Mouse (Mus musculus): ENCODE measurements around the gene Arhgap30.

Gene Arhgap30

DNA sequence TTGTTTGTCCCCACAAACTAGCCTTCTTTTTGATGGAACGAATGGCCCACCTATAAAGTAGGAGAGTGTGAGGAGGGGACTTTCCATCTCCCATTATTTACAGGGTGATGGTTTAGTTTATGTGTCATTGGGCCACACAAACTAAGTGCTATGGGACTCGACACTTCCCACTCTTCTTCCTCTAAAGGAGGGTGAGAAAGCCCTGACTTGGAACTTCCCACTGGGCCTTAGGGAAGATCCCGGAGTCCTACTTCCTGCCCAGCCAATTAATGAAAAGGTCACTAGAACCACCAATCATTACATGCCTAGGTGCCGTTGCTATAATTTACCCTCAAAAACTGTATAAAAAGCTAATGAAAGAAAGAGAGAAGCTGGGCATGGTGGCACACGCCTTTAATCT lies 43.4 kb downstream of the Arhgap30 start:
- DNase-seq (ENCODE audit: inconsistent ontology term) = no peak

DNA sequence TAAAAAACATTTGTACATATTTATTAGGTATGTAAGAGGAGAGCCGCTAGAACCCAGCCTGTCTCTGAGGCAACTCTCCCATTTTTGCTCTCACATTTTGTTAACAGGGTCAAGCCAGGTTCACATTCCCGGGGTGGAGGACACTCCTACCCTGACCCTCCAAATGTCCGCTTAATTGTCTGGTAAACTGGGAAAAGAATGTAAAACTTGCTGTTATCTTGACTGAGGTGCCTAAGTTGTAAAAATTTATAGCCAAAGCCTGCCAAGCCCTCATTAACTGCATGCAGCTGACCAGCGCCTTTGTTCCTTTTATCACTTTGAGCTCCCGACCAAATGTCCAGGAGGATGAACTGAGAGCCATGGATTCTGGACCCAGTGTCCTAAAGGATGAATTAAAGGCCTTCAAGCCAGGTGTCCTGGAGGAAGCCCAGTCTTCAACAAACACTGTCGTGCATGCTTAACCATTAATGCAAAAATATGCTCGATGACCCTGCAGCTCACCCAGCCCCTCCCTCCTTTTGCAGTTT lies 46.6 kb downstream of the Arhgap30 start:
- peak; percentile 89 for DNase-seq (ENCODE audit: inconsistent ontology term)

DNA sequence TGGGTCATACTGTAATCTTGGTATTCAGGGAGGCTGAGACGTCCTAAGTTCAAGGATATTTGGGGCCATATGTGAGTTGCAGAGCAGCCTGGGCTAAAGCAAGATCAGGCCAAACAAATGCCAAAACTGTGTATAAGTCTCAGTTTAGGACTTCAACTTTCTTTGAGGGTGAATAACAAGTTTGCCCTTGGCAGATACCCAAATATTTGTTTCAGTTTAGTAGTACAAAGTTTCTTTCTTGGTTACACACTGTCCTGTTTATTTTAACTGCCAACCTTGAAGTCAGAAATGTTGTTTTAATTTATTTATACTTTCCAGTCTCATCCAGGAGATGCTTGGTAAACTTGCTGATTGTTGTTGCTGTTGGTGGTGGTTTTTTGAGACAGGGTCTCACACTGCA lies 47.2 kb downstream of the Arhgap30 start:
- peak; percentile 25 for DNase-seq (ENCODE audit: inconsistent ontology term)

DNA sequence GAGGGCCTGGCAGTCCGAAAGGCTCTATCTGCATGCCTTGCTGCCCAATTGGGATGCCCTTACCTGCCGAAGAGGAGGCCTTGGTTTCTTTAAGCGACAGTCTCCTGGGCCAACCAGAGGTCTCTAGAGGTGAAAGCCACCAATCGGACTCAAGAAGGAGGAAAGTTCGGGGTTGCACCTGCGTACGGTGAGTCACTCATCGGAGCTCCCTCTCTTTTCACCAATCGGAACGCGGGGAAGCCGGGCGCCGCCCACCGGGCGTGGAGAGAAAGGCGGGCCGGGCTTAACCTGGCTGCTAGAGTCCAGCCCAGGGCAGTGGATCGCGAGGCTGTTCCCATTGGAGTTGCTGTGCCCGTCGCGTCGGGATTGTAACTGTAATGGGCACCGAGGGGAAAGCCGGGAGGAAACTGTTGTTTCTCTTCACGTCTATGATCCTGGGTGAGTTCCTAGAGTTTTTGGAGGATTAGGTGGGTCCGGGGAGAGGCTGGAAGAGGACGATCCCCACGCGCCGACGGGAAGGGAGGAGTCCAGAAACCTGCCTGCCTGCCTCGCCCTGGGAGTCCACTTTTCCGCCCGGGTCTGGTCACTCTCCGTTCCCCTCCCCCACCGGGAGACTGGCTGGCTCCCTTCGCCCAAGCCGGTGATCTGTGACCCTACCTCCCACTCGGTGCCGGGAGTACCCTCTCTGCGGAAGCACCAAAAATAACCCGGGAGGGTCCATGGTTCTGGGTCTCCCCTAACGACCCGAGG lies 48.7 kb downstream of the Arhgap30 start, which contains the start of gene F11r:
TSS of gene F11r (plus strand) at position 272 of the 750 bp plus-strand sequence.
- peak; percentile 97 for DNase-seq (ENCODE audit: inconsistent ontology term)

DNA sequence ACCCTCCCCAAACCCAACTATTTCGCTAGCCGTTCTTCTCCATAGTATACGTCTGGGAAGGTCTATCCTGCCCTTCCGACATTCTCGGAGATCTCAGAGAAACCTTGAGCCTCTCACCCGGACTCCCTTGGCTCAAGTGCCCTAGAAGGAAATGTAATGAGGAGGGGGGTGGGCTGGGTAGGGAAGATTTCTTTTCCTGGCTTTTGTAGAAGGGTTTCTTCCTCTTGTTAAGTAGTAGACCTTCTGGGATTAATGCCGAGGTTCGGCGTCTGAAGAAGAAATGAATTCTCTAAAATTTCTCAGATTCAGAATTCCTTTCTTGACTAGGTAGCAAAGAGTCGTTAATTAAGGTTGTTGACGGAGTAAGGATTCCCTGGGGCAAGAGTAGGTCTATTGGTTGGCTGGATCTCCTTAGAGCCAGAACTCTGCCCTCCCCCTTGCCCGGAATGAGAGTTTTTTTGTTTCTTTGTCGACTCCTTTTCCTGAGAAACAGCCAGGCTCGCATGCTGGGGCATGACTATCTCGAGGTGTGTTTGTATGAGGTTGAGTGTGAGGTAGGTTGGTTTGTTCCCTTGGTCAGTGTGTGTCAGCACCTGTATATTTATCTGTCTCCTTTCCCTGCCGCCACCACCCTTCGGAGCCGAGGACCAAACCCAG lies 49.4 kb downstream of the Arhgap30 start:
- DNase-seq (ENCODE audit: inconsistent ontology term) = peak; percentile 24

DNA sequence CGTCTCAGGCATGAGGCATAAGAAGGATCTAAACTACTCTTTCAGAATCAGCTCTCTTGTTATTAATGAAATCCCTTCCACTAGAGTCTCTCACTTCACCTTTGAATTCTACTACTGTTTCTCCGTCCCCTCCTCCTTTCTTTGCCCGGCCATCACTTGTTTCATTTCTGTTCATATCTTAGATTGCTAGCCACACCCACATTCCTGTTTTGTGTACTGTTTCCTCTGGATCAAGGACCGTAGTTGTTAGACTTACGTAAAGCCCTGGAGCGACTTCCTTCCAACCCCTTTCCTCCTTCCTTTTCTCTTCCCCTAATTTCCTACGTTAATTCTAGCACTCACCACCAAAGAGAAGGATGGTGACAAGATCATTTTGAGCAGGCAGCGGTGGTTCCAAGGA lies 50.3 kb downstream of the Arhgap30 start:
- no peak for DNase-seq (ENCODE audit: inconsistent ontology term)

DNA sequence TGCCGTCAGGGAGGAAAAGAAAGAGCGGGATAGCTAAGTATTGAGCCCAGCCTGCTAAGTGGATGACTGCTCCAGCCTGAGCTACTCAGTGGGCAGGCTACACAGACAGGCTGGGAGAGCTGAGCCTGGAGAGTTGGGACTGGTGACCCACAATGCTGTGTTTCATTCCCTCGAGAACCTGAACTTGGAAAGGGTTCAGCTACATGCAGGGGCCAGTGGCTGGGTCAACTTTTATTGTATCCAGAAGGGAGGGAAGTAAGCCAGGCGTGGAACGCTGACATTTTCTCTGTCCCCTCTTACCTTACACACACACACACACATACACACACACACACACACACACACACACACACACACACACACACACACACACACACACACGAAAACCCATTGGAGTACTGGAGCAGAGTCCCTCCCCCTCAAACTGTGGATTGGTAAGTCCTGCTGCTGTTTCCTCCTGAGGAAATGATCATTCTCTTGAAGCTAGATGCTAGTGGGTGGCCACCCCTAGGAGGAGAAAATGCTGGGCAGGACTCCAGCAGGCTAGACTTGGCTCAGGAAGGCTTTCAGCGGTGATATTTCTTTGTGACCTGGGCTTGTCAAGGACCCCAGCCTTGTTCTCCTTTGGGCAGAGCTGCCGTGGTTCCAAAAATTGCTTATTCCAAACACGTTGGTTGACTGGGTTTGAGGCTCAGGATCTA lies 51.4 kb downstream of the Arhgap30 start:
- DNase-seq (ENCODE audit: inconsistent ontology term) = peak; percentile 52

DNA sequence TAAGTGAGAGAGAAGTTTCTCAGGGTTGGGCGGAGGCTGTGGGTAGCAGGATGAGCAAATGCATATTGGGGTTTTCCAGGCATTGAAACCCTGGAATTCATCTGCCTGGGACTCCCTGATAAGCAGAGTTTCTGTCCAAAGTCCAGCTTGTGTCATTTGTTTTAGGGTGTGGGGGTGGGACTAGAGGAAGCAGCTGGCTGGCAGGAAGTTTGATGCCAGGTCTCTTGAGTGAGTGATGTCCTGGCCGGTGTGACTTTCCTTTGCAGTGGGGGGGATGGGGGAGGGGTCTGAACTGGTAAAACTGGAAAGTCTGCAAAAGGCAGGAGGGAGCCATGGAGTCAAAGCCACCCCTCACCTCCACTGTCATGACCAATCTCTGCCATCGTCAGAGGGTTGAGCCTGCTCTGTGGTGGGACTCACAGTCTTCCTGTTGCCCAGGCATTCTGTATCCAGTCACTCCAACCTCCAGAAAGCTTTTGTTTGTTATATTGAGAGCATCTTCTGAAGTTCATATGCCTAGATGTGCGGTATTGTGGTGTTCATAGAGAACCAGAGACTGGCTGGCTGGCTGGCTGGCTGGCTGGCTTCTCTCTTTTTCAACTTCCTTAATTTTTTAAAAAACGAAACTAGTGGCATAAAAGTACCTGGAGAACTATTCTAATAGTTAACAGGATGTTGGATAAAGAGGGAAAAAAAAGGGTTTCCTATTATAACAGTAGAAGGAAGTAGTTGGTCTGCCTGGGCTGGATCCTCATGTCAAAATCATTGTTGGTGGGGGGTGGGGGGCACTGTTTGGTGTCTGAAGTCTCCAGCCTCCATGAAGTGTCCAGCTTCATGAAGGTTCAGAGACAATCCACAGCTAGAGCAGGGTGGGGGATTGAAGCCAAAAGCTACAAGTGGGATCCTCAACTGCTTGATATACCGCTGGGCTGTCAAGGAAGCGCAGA lies 53.0 kb downstream of the Arhgap30 start:
- DNase-seq (ENCODE audit: inconsistent ontology term) = no peak

DNA sequence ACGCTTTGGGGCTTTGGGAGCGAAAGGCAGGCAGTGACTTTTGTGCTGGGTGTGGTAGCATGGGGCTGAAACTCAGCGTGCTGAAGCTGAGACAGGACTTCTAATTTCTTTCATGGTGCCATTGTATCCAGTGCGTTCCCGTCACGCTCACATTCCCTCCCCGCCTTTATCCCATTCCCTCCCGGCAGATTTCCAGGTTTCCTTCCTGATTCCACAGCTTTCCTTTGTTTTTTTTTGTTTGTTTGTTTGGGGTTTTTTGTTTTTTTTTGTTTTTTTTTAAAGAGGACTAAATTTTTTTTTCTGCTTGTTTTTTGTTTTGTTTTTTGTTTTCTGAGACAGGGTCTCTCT lies 53.6 kb downstream of the Arhgap30 start:
- DNase-seq (ENCODE audit: inconsistent ontology term) = no peak

DNA sequence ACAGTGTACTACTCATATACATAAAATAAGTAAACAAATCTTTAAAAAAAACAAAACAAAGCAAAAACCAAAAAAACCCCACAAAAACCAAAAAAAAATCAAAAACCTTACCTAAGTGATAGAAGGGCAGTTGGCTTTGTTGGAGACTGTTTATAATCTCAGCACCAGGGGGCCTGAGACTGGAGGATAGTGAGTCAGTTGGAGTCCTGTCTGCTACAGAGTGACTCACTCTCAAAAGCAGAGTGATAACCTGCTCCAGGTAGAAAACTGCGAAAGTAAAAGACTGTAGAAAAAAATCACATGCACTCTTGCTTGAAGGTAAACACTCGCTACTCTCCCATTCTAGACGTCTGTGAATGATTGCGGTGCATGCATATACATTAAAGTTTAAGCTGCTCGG lies 56.3 kb downstream of the Arhgap30 start:
- DNase-seq (ENCODE audit: inconsistent ontology term) = no peak

DNA sequence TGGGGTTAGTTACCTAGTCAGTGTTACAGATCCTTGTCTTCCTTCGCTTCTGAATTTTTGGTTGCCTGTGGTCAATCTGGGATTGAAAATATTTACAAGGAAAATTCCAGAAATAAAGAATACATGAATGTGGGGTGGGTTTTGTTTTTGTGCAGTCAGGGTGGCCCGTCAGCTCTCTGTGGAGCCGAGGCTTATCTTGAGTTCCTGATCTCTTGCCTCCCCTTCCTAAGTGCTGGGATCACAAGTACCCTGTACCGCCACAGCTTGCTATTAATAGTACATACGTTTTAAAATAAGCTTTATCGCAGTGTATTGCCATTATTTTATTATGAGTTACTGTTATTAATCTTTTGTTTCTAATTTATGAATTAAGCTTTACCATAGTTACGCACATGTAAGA lies 58.1 kb downstream of the Arhgap30 start:
- DNase-seq (ENCODE audit: inconsistent ontology term) = no peak

DNA sequence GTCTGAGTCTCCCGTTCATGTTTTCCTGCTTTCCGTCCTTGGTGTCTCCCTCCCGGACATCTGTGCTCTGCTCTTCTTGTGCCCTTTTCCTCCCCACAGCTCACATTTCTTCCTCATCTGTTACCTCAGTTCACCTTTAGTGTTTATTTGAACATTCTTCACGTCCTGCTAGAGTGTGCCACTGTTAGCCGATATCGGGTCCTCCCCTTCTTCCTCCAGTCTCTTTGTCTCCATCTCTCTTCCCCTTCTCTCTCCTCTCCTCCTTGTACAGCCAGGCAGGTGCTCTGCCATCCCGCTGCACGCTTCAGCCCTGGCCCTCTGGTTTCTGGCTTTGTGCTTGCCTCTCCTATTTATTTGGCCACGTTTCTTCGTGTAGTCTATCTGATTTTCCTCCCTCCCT lies 58.9 kb downstream of the Arhgap30 start:
- DNase-seq (ENCODE audit: inconsistent ontology term) = no peak

DNA sequence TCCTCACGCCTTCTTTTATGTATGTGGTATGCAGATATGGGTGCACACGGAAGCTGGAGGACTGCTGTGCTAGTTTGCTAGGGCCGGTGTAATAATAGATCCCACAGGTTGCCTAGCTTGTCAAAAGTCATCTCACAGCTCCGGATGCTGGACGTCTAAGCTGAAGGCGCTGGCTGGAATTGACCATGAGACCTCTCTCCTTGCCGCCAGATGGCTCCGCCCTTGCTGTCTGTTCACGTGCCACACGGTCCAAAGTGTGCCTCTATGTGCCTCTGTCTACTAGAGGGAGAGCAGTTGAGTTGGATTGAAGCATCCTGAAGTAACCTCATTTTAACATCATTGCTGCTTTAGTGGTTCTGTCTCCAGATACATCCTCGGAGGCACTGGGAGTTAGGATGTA lies 61.3 kb downstream of the Arhgap30 start:
- no peak for DNase-seq (ENCODE audit: inconsistent ontology term)

DNA sequence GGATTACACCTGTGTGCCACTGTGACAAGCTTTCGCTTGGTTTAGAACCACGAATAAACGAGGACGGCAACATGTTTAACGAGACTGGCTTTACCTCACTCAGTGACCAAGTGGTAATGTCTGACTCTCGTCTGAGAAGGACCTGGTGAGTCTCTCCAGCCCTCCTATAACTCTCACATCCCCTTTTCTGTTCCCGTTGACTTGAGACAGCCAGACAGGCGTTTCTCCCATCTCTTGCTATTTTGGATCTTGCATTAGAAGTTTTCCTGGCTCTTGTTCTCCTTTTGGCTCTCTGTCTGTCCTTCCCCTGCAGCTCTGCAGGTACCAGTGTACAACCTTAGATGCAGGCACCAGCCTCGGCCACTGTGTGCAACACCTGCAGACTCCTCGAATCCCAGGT lies 62.2 kb downstream of the Arhgap30 start:
- DNase-seq (ENCODE audit: inconsistent ontology term) = no peak

DNA sequence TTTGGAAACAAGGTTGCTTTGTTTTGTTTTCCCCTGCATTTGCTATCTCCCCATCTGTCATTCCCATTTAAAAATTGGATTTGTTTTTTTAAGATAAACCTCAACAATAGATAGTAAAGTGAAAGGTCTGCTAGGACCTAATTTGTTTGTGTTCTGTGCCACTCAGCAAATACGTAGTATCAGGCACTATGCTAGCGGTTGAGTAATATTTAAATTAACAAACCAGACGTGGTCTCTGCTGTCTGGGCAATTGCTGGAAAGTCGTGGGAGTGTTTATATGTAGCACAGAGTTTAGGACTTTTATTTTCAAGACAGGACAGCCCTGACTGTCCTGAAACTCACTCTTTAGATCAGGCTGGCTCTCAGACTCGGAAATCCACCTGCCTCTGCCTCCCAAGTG lies 63.8 kb downstream of the Arhgap30 start:
- no peak for DNase-seq (ENCODE audit: inconsistent ontology term)

DNA sequence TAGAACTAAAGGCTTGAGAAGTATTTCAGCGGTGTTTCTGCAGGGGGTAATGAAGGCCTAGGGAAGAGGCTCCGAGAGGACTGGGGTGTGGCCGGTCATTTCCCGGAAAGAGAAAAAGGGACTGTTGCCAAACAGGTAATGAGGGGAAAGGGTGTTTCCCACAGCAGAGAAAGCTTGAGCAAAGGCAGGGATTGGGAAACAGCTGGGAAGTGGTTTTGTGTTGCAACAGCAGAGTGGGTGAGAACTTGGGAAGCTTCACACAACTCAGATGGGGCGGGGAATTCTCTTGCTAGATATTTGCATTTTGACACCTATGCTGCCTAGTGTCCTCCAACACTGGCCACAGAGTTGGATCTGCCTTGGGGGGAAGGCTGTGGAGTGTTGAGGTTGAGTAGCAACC lies 64.2 kb downstream of the Arhgap30 start:
- no peak for DNase-seq (ENCODE audit: inconsistent ontology term)

DNA sequence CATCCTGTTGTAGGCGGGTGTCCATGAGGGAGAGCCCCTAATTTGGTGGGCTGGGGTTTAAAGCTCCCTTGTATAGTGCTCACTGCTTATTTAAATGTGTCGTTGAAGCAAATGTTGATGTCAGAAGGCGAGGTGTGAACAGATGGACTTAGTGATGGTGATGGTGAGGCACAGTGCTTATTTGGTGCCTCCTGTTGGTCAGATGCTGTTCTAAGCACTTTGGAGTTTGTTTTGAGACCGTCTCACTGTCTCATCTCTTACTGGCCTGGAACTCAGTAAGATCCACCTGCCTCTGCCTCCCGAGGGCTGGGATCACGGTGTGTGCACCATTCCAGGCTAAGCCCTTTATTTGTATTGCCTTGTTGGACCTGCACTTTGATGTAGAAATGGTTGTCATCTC lies 66.2 kb downstream of the Arhgap30 start:
- no peak for DNase-seq (ENCODE audit: inconsistent ontology term)

DNA sequence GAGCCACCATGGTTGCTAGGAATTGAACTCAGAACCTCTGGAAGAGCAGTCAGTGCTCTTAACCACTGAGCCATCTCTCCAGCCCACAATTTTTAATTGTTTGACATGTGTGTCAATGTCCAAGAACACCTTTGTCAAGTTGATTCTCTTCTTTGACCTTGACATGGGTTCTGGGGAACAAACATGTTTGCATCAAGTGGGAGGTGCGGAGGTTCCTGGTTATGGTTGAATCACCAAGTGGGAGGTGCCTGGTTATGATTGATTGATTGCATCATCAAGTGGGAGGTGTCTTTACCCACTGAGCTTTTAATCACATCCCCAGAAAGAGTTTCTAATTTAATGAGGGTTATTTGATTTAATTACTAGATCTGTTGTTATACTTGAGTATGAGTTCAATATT lies 68.8 kb downstream of the Arhgap30 start:
- no peak for DNase-seq (ENCODE audit: inconsistent ontology term)

DNA sequence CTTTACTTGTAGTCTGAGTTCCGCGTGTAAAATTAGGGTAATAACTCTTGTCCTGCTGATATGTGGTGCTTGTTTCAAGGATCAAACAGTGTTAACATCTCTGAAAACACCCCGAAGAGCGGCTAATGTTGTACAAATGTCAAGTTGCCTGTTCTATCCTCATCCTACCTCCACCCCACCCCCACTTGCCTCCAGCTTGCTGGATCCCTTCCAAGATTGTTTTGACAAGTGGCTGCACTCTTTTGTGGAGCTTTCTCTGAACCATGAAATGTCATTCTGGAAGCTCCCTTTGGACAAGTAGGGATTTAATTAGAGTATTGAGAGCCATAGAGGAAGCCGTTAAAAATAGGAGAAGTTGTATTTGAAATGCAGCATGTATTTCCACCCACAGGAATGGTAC lies 71.0 kb downstream of the Arhgap30 start:
- DNase-seq (ENCODE audit: inconsistent ontology term) = peak; percentile 84

All from Muller cell, postnatal 12 days (primary cell).